Mouse (Mus musculus): ENCODE data around the gene Gm17581. TPM values are rescaled to one million over a fixed set of nuclear protein-coding genes. Genes with fewer than 3 reads are reported as not detected.

Gm17581 gene
- polyA plus RNA-seq, 1 experiment: not detected

DNA sequence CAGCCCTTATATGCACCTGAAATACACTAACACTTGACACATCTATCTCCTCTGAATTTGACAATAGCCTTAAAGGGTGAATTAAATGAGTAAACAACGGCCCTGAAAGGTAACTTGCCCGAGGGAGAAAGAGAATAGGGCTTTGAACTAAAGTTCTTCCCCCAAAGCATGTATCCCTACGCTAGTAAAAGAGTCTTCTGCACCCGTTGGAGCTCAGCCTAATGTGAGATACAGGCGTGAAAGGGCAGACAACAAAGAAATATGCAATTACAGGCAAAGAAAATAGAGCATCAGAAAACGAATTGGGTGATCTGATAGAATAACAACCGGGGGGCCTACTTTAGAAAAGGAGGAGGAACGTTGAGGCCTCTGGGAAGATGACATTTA, 44.3 kb downstream of the Gm17581 start:
- no peak for DNase-seq (ENCODE audit: low spot score)

DNA sequence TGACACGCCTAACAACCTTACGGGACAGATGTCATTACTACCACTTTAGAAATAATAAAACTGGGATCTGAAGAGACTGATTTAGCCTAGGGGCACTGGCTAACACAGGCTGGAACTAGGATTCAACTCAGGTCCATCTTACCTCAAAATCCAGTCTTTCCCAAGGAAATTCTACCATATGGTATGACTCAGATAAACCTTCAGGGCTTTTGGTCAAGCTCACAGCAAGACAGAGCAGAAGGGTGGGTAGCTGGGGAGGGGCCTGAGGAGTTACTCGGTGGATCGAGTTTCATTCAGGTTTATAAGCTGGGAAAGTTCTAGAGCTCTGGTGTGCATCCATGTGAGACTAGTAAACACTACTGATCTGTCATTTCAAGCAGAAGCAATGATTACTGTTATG, 46.5 kb downstream of the Gm17581 start:
- no peak for DNase-seq (ENCODE audit: low spot score)

DNA sequence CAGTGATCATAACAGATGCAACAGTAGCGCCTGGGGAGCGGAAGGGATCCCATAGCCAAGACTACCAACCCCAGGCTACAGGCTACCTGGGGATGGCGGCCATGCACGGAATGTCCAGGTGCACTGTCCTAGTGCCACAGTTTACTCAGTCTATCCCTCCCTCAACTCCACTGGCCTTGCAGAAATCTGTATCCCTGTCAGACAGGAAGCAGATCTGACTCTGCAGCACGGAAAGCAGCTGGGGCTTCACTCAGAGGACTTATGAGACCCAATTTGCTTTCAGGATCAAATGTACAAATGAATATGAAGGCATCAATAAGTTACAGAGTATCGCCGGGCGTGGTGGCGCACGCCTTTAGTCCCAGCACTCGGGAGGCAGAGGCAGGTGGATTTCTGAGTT, 47.9 kb downstream of the Gm17581 start:
- no peak for DNase-seq (ENCODE audit: low spot score)

DNA sequence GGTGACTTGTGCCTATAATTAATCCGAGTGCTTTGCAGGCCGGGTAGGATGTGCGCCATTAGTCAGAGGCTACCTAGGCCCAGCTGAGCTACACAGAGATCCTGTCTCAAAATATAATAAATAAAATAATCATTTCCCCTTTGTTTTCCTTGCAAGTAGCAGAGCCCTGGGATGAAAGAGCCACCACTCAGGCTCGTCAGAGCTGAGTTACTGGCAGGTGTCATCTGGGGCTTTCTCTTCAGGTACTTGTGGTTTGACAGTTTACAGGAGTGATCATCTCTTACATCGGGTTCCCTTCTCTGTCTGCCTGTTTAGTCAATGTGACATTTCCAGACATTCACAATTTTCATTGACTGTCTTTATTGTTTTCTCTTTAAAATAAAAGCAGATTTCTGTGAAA, 49.1 kb downstream of the Gm17581 start:
- DNase-seq (ENCODE audit: low spot score): no peak

Other genes starting within 250 kb of the Gm17581 start
- gene Acss2, start 217.9 kb downstream of the Gm17581 start, polyA plus RNA-seq (2012; rRNA removed): 22.9 and 27.8 TPM in 2 replicates
- 8.6 and 11.3 TPM in 2 replicates for gene Ggt7, start 217.6 kb downstream of the Gm17581 start, polyA plus RNA-seq (2012; rRNA removed)
- 15.4 and 17.5 TPM in 2 replicates for gene Gss, start 143.1 kb downstream of the Gm17581 start, polyA plus RNA-seq (2012; rRNA removed)
- gene Myh7b, start 124.7 kb downstream of the Gm17581 start, polyA plus RNA-seq (2012; rRNA removed): 0.01 TPM in 1 of 2 replicates, not detected in the other
- gene Trpc4ap, start 43.5 kb downstream of the Gm17581 start, polyA plus RNA-seq (2012; rRNA removed): 86.9 and 90.7 TPM in 2 replicates
- 56.1 and 78.7 TPM in 2 replicates for gene Edem2, start 6.4 kb downstream of the Gm17581 start, polyA plus RNA-seq (2012; rRNA removed)
- gene Procr, start 15.3 kb upstream of the Gm17581 start, polyA plus RNA-seq (2012; rRNA removed): 19.3 and 21.2 TPM in 2 replicates
- 0.04 and 0.09 TPM in 2 replicates for gene Mmp24, start 39.5 kb upstream of the Gm17581 start, polyA plus RNA-seq (2012; rRNA removed)
- 42.8 and 48.4 TPM in 2 replicates for gene BC029722, start 83.6 kb upstream of the Gm17581 start, polyA plus RNA-seq (2012; rRNA removed)
- gene Eif6, start 91.1 kb upstream of the Gm17581 start, polyA plus RNA-seq (2012; rRNA removed): 63.3 and 65.9 TPM in 2 replicates
- 2.6 and 3.7 TPM in 2 replicates for gene Fam83c, start 99.0 kb upstream of the Gm17581 start, polyA plus RNA-seq (2012; rRNA removed)
- 47.0 and 60.2 TPM in 2 replicates for gene Uqcc1, start 194.4 kb upstream of the Gm17581 start, polyA plus RNA-seq (2012; rRNA removed)
- not detected in 2 replicates for gene Gm15557, start 204.9 kb upstream of the Gm17581 start, polyA plus RNA-seq (2012; rRNA removed)
- gene Gdf5, start 209.5 kb upstream of the Gm17581 start, polyA plus RNA-seq (2012; rRNA removed): 1.5 and 1.7 TPM in 2 replicates
- 11.7 and 13.4 TPM in 2 replicates for gene Cep250, start 220.6 kb upstream of the Gm17581 start, polyA plus RNA-seq (2012; rRNA removed)

All from urinary bladder, adult 2 months (tissue).